Mouse (Mus musculus) heart, embryonic 12.5 days (tissue): ENCODE data around the gene Gm4881. TPM values are rescaled to one million over a fixed set of nuclear protein-coding genes. Genes with fewer than 3 reads are reported as not detected.
A peak's percentile ranks its signal among the peaks of the same experiment; 100 is the strongest.

ENCODE experiments used
- ATAC-seq: fragments of 200-750 bp; cut with Nextera tagmentation; 2 replicates; pipeline ENCODE4 v1.8.0; 2017; ENCODE audit warnings: moderate TSS enrichment, moderate library complexity; ENCODE audit not compliant: insufficient number of reproducible peaks, low FRiP score
- H3K27ac ChIP-seq: fragments of 300-500 bp; sonication (generic); 2 replicates; pipeline ENCODE4 v1.5.1; 2016; ENCODE audit warnings: mild to moderate bottlenecking, moderate library complexity; ENCODE audit not compliant: poor library complexity, severe bottlenecking
- H3K27me3 ChIP-seq: fragments of 300-500 bp; sonication (generic); replicated peaks from 2 replicates; pipeline ENCODE4 v1.6.1; 2016; ENCODE audit warnings: mild to moderate bottlenecking, moderate library complexity
- H3K36me3 ChIP-seq: fragments of 300-500 bp; sonication (generic); 2 replicates; pipeline ENCODE4 v1.6.1; 2016; ENCODE audit warnings: mild to moderate bottlenecking, moderate library complexity
- H3K4me1 ChIP-seq: fragments of 300-500 bp; sonication (generic); replicated peaks from 2 replicates; pipeline ENCODE4 v1.6.1; 2016; ENCODE audit warnings: mild to moderate bottlenecking
- H3K4me2 ChIP-seq: fragments of 300-500 bp; sonication (generic); 2 replicates; pipeline ENCODE4 v1.6.1; 2016; ENCODE audit warnings: mild to moderate bottlenecking, moderate library complexity
- H3K4me3 ChIP-seq: fragments of 300-500 bp; sonication (generic); 2 replicates; pipeline ENCODE4 v1.5.1; 2016; ENCODE audit warnings: mild to moderate bottlenecking
- H3K9ac ChIP-seq: fragments of 300-500 bp; sonication (generic); 2 replicates; pipeline ENCODE4 v1.6.1; 2016; ENCODE audit warnings: mild to moderate bottlenecking, moderate library complexity
- H3K9me3 ChIP-seq: fragments of 300-500 bp; sonication (generic); replicated peaks from 2 replicates; pipeline ENCODE4 v1.6.1; 2016; ENCODE audit warnings: mild to moderate bottlenecking, moderate library complexity
- WGBS: fragments of 180-500 bp; shearing (Covaris S2); methylation state at CpG from one replicate; pipeline ENCODE4 v1.1.7; 2016; 5-methylcytosine and 5-hydroxymethylcytosine counted together
- microRNA-seq: library from miRNA; unstranded; fragments of <30 nt; microRNA quantifications from one replicate; pipeline ENCODE4, GENCODE M21; 2017
- polyA plus RNA-seq: library from polyadenylated mRNA; unstranded; fragments of >200 nt; fragmentation: Nextera tagmentation; extraction: Ambion mirVana; gene quantifications from 2 replicates; pipeline ENCODE4 v1.2.1, GENCODE M21; 2016

Gm4881 gene
- polyA plus RNA-seq, 1 experiment from 2014 or later: not detected

DNA sequence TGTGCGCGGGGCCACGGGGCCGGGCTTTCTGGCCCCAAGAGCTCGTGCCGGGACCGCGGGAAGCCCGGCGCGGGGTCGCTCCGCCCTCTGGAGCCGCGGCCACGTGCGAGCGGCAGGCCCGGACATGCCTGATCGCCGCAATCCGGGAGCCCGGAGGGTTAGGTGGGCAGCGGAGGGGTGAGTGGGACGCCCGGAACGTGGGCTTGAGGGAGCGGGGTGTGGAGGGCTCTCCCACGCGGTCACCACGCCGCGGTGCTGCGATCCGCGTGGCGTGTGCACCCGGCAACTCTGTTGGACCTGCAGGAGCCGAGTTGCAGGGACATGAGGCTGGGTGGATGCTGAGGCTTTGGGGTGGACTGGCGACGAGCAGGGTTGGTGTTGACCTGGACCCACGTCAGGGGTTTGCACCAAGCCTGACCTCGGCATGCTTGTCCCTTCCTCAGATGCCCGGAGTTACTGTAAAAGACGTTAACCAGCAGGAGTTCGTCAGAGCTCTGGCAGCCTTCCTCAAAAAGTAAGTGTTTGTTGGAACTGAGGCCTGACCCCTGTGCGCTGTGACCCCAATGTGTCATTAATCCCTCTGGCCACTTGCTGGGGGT lies 59.5 kb downstream of the Gm4881 start:
- Histone ChIP-seq H3K4me1 (peaks cover 27% of the 10 kb centered on the region), H3K9ac (peak overlapping the region; percentile 99), H3K36me3 (peaks cover 45% of the 10 kb centered on the region), H3K27me3 (no peaks in the 10 kb centered on the region), H3K9me3 (no peaks in the 10 kb centered on the region), H3K27ac (peak overlapping the region; percentile 85), H3K4me3 (peak overlapping the region; percentile 93), H3K4me2 (peak overlapping the region; percentile 85)
- under 1% methylated on average over 47 of the region's 47 CpGs for WGBS
- ATAC-seq: 0 out of 2 replicates have a peak, but pooled peaks have one; percentile 1

DNA sequence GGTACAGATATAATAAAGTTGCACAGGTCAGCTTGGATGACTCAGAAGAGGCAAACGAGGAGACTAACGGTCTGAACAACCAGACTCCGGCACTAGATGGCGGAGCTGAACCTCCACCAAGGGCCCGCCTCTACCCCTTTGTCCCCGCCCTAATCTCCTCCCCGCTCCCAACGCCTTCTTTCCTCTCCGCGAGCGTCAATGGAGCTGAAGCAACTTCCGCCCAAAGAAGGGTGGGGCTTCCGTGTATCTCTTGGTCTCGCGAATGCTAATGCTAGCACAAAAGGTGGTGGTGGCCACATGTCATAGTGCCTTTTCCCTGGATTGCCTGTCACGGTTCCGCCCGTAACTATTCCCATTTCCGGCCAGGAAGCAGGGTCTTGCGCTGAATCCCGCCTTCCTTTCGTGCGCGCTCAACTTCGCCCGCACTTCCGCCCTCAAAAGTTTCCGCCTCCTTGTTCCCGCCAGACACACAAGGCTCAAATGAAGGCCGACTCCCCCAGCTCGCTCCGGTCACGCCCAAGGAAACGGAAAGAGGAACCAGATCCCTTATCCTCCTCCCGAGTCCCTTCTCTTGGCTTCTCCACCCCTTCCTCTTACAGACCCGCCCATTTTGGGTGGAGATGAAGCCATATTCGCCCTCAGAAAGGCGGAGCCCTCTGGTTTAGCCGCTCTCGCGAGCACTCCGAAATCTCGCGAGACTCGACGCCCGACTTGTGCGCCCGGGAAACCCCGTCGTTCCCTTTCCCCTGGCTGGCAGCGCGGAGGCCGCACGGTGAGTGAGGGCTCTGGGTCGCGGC lies 60.2 kb downstream of the Gm4881 start, which contains the start of gene Rps19:
Gene Rps19 (plus strand): TSS at position 476 of the 797 bp plus-strand sequence.
- under 1% methylated on average over 57 of the region's 57 CpGs for WGBS
- Histone ChIP-seq H3K27ac (peak within 1 kb of the TSS; percentile 85), H3K4me2 (peak within 1 kb of the TSS; percentile 85), H3K4me1 (peaks cover 27% of the 10 kb centered on the region), H3K9me3 (no peaks in the 10 kb centered on the region), H3K4me3 (peak within 1 kb of the TSS; percentile 93), H3K27me3 (no peaks in the 10 kb centered on the region), H3K9ac (peak within 1 kb of the TSS; percentile 99), H3K36me3 (peaks cover 38% of the 10 kb centered on the region)
- ATAC-seq: peak; percentile 94

DNA sequence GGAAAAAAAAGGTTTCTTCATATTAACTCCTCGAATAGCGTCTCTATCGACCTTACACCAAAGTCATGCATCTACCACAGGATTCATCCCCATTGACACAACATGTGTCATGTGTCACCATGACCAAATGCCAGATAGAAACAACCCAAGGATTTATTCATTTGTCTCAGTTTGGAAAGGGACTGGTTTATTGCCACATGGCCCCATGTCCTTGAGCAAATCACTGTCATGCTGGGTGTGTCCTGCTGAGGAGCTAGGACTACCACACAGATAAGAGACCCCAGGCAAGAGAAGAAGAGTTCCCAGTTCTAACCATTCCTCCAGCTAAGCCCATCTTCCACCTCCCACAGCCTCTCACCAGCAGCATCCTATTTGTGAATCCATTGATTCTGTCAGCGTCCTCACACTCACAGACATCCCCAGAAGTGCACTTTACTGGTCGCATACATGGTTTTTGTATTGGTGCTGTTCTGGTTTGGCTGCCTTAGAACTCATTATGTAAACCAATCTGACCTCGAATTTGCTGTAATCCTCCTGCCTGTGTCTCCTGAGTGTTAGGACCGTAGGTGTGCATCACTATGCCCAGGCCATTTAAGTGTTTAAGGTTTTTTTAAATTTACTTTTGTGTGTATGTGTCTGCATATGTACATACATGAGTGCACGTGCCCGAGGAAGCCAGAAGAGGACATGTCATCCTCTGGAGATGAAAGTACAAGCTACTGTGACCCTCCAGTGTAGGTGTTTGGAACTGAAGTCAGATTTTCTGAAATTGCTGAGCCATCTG lies 61.7 kb downstream of the Gm4881 start:
- ATAC-seq: no peak
- Histone ChIP-seq H3K27ac (no peak overlapping the region), H3K9me3 (no peaks in the 10 kb centered on the region), H3K4me2 (no peak overlapping the region), H3K9ac (no peak overlapping the region), H3K27me3 (no peaks in the 10 kb centered on the region), H3K4me1 (peaks cover 25% of the 10 kb centered on the region), H3K4me3 (no peak overlapping the region), H3K36me3 (peaks cover 23% of the 10 kb centered on the region)
- 84% methylated on average over 9 of the region's 9 CpGs for WGBS

DNA sequence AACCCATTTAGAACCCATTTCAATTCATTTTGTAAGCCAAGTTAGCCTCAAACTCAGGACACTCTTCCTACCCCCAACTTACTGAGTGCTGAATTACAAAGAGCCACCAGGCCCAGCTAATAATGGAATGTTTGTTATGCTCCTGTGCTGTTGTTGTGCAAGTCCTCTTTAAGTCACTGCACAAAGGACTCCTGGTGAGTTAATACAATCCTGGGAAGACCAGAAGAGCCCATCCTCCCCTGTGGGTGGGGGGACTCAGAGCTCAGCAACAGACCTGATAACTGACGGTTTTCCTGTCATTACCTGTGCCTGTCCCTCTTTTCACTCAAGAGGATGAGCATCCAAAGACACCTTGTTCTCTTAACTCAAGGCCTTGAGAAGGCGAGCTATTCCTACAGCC lies 64.7 kb downstream of the Gm4881 start:
- Histone ChIP-seq H3K4me1 (no peaks in the 10 kb centered on the region), H3K36me3 (no peaks in the 10 kb centered on the region), H3K27me3 (no peaks in the 10 kb centered on the region; the same call in 1 of the 2 replicates), H3K4me3 (no peak overlapping the region), H3K9ac (no peak overlapping the region), H3K4me2 (no peak overlapping the region), H3K27ac (no peak overlapping the region), H3K9me3 (no peaks in the 10 kb centered on the region)
- WGBS: 37% methylated on average over 2 of the region's 2 CpGs
- no peak for ATAC-seq

DNA sequence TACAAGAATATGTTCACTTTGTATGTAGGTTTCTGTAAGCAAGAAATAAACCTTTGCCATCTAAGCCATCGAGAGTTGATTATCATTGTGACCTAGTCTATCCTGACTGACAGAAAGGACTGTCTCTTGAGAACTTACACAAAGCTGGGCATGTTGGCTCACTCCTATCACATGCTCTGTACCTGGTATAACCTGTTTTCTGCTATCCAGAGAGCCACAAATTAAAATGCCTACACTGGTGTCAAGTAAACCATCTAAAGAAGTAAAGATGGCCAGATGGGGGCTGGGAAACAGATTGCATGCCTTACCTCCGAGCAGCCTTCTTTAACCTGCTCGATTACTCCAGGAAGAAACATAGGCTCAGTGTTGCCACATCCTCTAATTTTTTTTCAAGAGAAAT lies 66.7 kb downstream of the Gm4881 start:
- H3K9ac ChIP-seq: no peak overlapping the region
- no peak overlapping the region for H3K4me3 ChIP-seq
- H3K4me1 ChIP-seq: no peaks in the 10 kb centered on the region
- no peak overlapping the region for H3K4me2 ChIP-seq
- H3K9me3 ChIP-seq: no peaks in the 10 kb centered on the region
- peaks cover 18% of the 10 kb centered on the region for H3K27me3 ChIP-seq
- ATAC-seq: no peak
- 72% methylated on average over 3 of the region's 3 CpGs for WGBS
- H3K36me3 ChIP-seq: no peaks in the 10 kb centered on the region
- H3K27ac ChIP-seq: no peak overlapping the region

Small RNA genes lying within 50 kb of the gene (microRNA-seq; reads per million reads assigned to microRNA genes)
- not detected for gene Mir7046
- not detected for gene Mir7047

Other genes with a start within 250 kb of the Gm4881 start
- gene BC049730, start 235.3 kb downstream of the Gm4881 start, polyA plus RNA-seq: not detected in 2 replicates
- gene Gm4763, start 217.6 kb downstream of the Gm4881 start, polyA plus RNA-seq: not detected in 2 replicates
- 0.06 TPM in 1 of 2 replicates, not detected in the other for gene Cd177, start 184.2 kb downstream of the Gm4881 start, polyA plus RNA-seq
- gene Ceacam10, start 167.3 kb downstream of the Gm4881 start, polyA plus RNA-seq: not detected in 2 replicates
- gene Gm9844, start 82.3 kb downstream of the Gm4881 start, polyA plus RNA-seq: 12.6 and 13.6 TPM in 2 replicates
- gene Lypd4, start 74.6 kb downstream of the Gm4881 start, polyA plus RNA-seq: not detected in 2 replicates
- not detected in 2 replicates for gene Dmrtc2, start 74.4 kb downstream of the Gm4881 start, polyA plus RNA-seq
- gene Rps19, start 60.1 kb downstream of the Gm4881 start, polyA plus RNA-seq: 1,145 and 1,216 TPM in 2 replicates
- 0.15 TPM in 1 of 2 replicates, not detected in the other for gene Cd79a, start 47.1 kb downstream of the Gm4881 start, polyA plus RNA-seq
- 82.7 and 83.0 TPM in 2 replicates for gene Arhgef1, start 41.6 kb downstream of the Gm4881 start, polyA plus RNA-seq
- 153 and 170 TPM in 2 replicates for gene Rabac1, start 28.3 kb upstream of the Gm4881 start, polyA plus RNA-seq
- gene Atp1a3, start 61.5 kb upstream of the Gm4881 start, polyA plus RNA-seq: 2.9 and 3.8 TPM in 2 replicates
- 7.7 and 7.9 TPM in 2 replicates for gene Grik5, start 127.9 kb upstream of the Gm4881 start, polyA plus RNA-seq
- gene Zfp574, start 128.1 kb upstream of the Gm4881 start, polyA plus RNA-seq: 24.4 and 24.5 TPM in 2 replicates
- 0.54 and 0.81 TPM in 2 replicates for gene Pou2f2, start 235.2 kb upstream of the Gm4881 start, polyA plus RNA-seq